Comparison of ENCODE assay signal across 10 mouse cellular contexts in the genomic region with DNA sequence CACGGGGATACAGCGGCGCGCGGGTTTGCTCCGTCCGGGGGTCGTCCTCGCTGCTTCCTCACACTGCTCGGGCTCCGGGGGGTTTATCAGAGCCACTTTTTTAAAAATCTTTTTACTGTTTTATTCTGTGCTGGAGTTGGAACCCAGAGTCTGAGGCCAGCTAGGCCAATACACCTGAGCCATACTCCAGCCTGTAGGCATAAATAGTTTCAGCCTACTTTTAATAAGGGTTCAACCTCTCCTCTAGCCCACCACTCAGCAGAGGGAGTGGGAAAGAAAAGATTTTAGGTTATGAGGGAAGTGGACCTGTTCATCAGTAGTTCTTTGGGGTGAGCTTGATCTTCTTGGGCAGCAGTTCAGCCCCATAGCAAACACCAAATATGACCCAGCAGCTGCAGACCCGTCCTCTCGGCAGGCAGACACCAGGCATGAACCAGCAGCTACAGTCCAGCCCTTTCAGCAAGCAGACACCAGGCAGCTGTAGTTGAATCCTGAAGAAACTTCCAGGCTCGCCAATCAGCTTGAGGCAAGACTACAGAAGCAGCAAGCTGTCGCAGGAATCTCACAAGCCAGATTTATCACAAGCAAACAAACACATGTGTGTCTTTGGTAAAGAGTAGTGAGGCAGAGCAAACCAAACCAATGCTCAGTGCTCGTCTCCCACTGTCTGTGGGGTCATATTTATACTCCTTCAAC. TPM values are rescaled to one million over a fixed set of nuclear protein-coding genes. Genes with fewer than 3 reads are reported as not detected.
DNase-seq lines count a peak whose midpoint lies in the region; ATAC-seq and TF ChIP-seq lines count a peak whose summit lies in the region.
"Had no signal": no experiment of that assay in that cellular context is flagged by ENCODE, and none has a peak within 500 bp of the region (broad histone marks: within the 10 kb centered on the region; RNA-seq: fewer than 3 reads in every experiment).

A gene (minus strand): TSS at position 51 of the 696 bp plus-strand sequence.

- no peak within 1 kb of the TSS for H3ac ChIP-seq in C2C12 (ENCODE audit: control insufficient read depth, insufficient read length, low read depth)

- no peak for TF ChIP-seq CTCF in C2C12 (IDR thresholded peaks at IDR 0.05; ENCODE audit: control insufficient read depth, insufficient read depth, insufficient read length)
- no peak for TF ChIP-seq CTCF in lung, postnatal 0 days (IDR thresholded peaks at IDR 0.05)

- H3K27me3 ChIP-seq in heart, embryonic 11.5 days (ENCODE audit: control insufficient read depth, insufficient read depth, low read length), result no peaks in the 10 kb centered on the region
- H3K27me3 ChIP-seq in C2C12 (ENCODE audit: control insufficient read depth, insufficient read depth, insufficient read length), result no peaks in the 10 kb centered on the region
- no peaks in the 10 kb centered on the region for H3K27me3 ChIP-seq in embryonic facial prominence, embryonic 13.5 days
- no peaks in the 10 kb centered on the region for H3K27me3 ChIP-seq in intestine, embryonic 16.5 days (replicated peaks; ENCODE audit: control insufficient read depth, insufficient read depth, low read length)
- H3K27me3 ChIP-seq in lung, postnatal 0 days (replicated peaks; ENCODE audit: insufficient read depth, low read length), result no peaks in the 10 kb centered on the region
- H3K27me3 ChIP-seq: liver, embryonic 15.5 days had no signal

- H3K9ac ChIP-seq in heart, embryonic 11.5 days (ENCODE audit: low read depth, low read length), result no peak within 1 kb of the TSS
- H3K9ac ChIP-seq in embryonic facial prominence, embryonic 13.5 days, result no peak within 1 kb of the TSS
- H3K9ac ChIP-seq in intestine, embryonic 16.5 days (ENCODE audit: low read depth, low read length), result no peak within 1 kb of the TSS
- no peak within 1 kb of the TSS for H3K9ac ChIP-seq in lung, postnatal 0 days (replicated peaks; ENCODE audit: low read depth)
- H3K9ac ChIP-seq: liver, embryonic 15.5 days had no signal

- no peaks in the 10 kb centered on the region for H3K79me2 ChIP-seq in C2C12 (ENCODE audit: control insufficient read depth, insufficient read depth)

- no peak for TF ChIP-seq EP300 in lung, postnatal 0 days (IDR thresholded peaks at IDR 0.05)

- no peak within 1 kb of the TSS for H3K4me3 ChIP-seq in heart, embryonic 11.5 days (ENCODE audit: low read depth, low read length)
- no peak within 1 kb of the TSS for H3K4me3 ChIP-seq in C2C12 (ENCODE audit: insufficient read depth, poor library complexity, severe bottlenecking)
- no peak within 1 kb of the TSS for H3K4me3 ChIP-seq in embryonic facial prominence, embryonic 13.5 days
- no peak within 1 kb of the TSS for H3K4me3 ChIP-seq in intestine, embryonic 16.5 days (ENCODE audit: low read length)
- H3K4me3 ChIP-seq in lung, postnatal 0 days (ENCODE audit: low read depth, low read length), result no peak within 1 kb of the TSS
- H3K4me3 ChIP-seq: erythroblast, embryonic 14.5 days; liver, embryonic 15.5 days had no signal

- no peaks in the 10 kb centered on the region for H3K9me3 ChIP-seq in heart, embryonic 11.5 days (replicated peaks; ENCODE audit: control insufficient read depth, low read length)
- H3K9me3 ChIP-seq in embryonic facial prominence, embryonic 13.5 days, result no peaks in the 10 kb centered on the region
- no peaks in the 10 kb centered on the region for H3K9me3 ChIP-seq in intestine, embryonic 16.5 days (ENCODE audit: control insufficient read depth, low read length)
- H3K9me3 ChIP-seq in lung, postnatal 0 days (ENCODE audit: low read length), result no peaks in the 10 kb centered on the region
- H3K9me3 ChIP-seq: liver, embryonic 15.5 days had no signal

- H3K36me3 ChIP-seq in heart, embryonic 11.5 days (ENCODE audit: control insufficient read depth, insufficient read depth, low read length), result no peaks in the 10 kb centered on the region
- H3K36me3 ChIP-seq in C2C12 (ENCODE audit: control insufficient read depth, insufficient read depth), result no peaks in the 10 kb centered on the region
- no peaks in the 10 kb centered on the region for H3K36me3 ChIP-seq in embryonic facial prominence, embryonic 13.5 days
- H3K36me3 ChIP-seq in intestine, embryonic 16.5 days (ENCODE audit: control insufficient read depth, insufficient read depth, low read length), result no peaks in the 10 kb centered on the region
- H3K36me3 ChIP-seq in lung, postnatal 0 days (ENCODE audit: insufficient read depth, low read length), result no peaks in the 10 kb centered on the region
- H3K36me3 ChIP-seq: liver, embryonic 15.5 days had no signal

- no peak for ATAC-seq in heart, embryonic 11.5 days (replicated peaks; ENCODE audit: insufficient number of reproducible peaks, low FRiP score, low TSS enrichment)
- ATAC-seq in embryonic facial prominence, embryonic 13.5 days (ENCODE audit: insufficient number of reproducible peaks, insufficient read depth, low FRiP score, low TSS enrichment, low read depth), result no peak
- ATAC-seq in intestine, embryonic 16.5 days, result no peak
- ATAC-seq in lung, postnatal 0 days, result no peak

- H3K79me3 ChIP-seq in C2C12 (ENCODE audit: low read depth), result no peaks in the 10 kb centered on the region

- no peak within 1 kb of the TSS for H3K27ac ChIP-seq in heart, embryonic 11.5 days (ENCODE audit: low read depth, low read length)
- H3K27ac ChIP-seq in embryonic facial prominence, embryonic 13.5 days, result no peak within 1 kb of the TSS
- no peak within 1 kb of the TSS for H3K27ac ChIP-seq in intestine, embryonic 16.5 days (ENCODE audit: low read length)
- H3K27ac ChIP-seq in lung, postnatal 0 days (ENCODE audit: low read length), result no peak within 1 kb of the TSS
- H3K27ac ChIP-seq: liver, embryonic 15.5 days had no signal

- DNase-seq in heart, adult 9 months (ENCODE audit: low spot score in 2 of 2), result no peak
- no peak for DNase-seq in right cerebral cortex, postnatal 25 days
- no peak for DNase-seq in lung, postnatal 0 days (ENCODE audit: low spot score)
- no peak for DNase-seq in cerebellum, adult 11 months

- no peak within 1 kb of the TSS for H3K4me2 ChIP-seq in heart, embryonic 11.5 days
- H3K4me2 ChIP-seq in embryonic facial prominence, embryonic 13.5 days, result no peak within 1 kb of the TSS
- no peak within 1 kb of the TSS for H3K4me2 ChIP-seq in intestine, embryonic 16.5 days (ENCODE audit: low read depth, low read length)
- no peak within 1 kb of the TSS for H3K4me2 ChIP-seq in lung, postnatal 0 days (replicated peaks; ENCODE audit: low read depth, low read length)

- 69% methylated on average over 15 of the region's 16 CpGs for WGBS in heart, embryonic 11.5 days (ENCODE audit: insufficient replicate concordance)
- WGBS in embryonic facial prominence, embryonic 13.5 days, result 74% methylated on average over 16 of the region's 16 CpGs
- WGBS in intestine, embryonic 16.5 days, result 73% methylated on average over 14 of the region's 16 CpGs
- WGBS in lung, postnatal 0 days, result 68% methylated on average over 12 of the region's 16 CpGs

- peaks cover 10% of the 10 kb centered on the region; the same call in 1 of the 2 replicates for H3K4me1 ChIP-seq in heart, embryonic 11.5 days (ENCODE audit: control insufficient read depth, insufficient read depth, low read length)
- H3K4me1 ChIP-seq in embryonic facial prominence, embryonic 13.5 days, result peaks cover 8% of the 10 kb centered on the region
- H3K4me1 ChIP-seq in intestine, embryonic 16.5 days (ENCODE audit: control insufficient read depth, insufficient read depth, low read length), result peaks cover 3% of the 10 kb centered on the region; the same call in 1 of the 2 replicates
- H3K4me1 ChIP-seq in lung, postnatal 0 days (ENCODE audit: insufficient read depth, low read depth, low read length), result peaks cover 4% of the 10 kb centered on the region; the same call in 1 of the 2 replicates

TF ChIP-seq in C2C12, 6 proteins besides CTCF, POLR2A, EP300 and RAD21:
- TF ChIP-seq FOSL1 (IDR thresholded peaks at IDR 0.05; ENCODE audit: insufficient read depth, low read length, poor library complexity, severe bottlenecking) (no peak), MYOG (IDR thresholded peaks at IDR 0.05; ENCODE audit: control insufficient read depth, extremely low read depth, insufficient read length) (no peak), CEBPB (IDR thresholded peaks at IDR 0.05; ENCODE audit: low read depth) (no peak), MYOD1 (IDR thresholded peaks at IDR 0.05; ENCODE audit: control insufficient read depth, insufficient read length, low read depth) (no peak)

RNA-seq across cellular contexts. Expression of the gene that starts here (rescaled TPM):
- 22.5 and 25.2 TPM in 2 replicates for polyA plus RNA-seq in heart, embryonic 11.5 days (2014; fragmentation: Nextera tagmentation; extraction: Ambion mirVana)
- polyA plus RNA-seq in C2C12 (2012; fragmentation: generic; extraction: Trizol), result 107 TPM
- polyA plus RNA-seq in embryonic facial prominence, embryonic 13.5 days (2015; fragmentation: Nextera tagmentation; extraction: Ambion mirVana), result 26.9 and 55.7 TPM in 2 replicates
- polyA plus RNA-seq in intestine, embryonic 16.5 days (2015; fragmentation: Nextera tagmentation; extraction: Ambion mirVana), result 14.3 and 18.9 TPM in 2 replicates
- 5.7 and 6.1 TPM in 2 replicates for polyA plus RNA-seq in lung, postnatal 0 days (2015; fragmentation: Nextera tagmentation; extraction: Ambion mirVana)
